Mouse (Mus musculus) bone marrow macrophage, adult 2 months (primary cell): ENCODE data around the gene Slc39a1.

Experiments
- CTCF ChIP-seq: IDR thresholded peaks from 2 replicates; pipeline ENCODE4 v1.5.1; 2012; ENCODE audit warnings: low read depth, mild to moderate bottlenecking, low read length, moderate library complexity
- POLR2A ChIP-seq: IDR thresholded peaks from 2 replicates; pipeline ENCODE4 v1.6.1; 2012; ENCODE audit warnings: mild to moderate bottlenecking, low read depth, low read length, borderline replicate concordance

DNA sequence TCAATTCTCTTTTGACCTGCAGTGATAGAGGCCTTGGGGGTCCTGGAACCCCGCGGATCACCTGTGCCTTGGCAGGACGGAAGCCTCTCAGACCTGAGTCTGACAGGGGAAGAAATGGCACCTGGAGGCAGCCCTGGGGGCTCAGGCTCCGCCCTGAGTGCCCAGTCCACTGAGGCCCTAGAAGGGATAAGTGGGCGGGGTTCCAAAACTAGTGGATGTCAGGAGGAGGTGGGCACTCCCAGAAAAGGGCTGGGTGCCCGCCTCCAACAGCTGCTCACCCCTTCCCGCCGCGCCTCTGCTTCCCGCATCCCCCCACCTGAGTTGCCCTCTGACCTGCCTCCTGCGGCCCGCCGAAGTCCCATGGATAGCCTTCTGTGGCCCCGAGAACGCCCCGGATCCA lies 28.9 kb downstream of the Slc39a1 start:
- TF ChIP-seq CTCF = no peak
- TF ChIP-seq POLR2A = no peak
